Mouse (Mus musculus): ENCODE measurements around the gene Cdcp1. TPM values are rescaled to one million over a fixed set of nuclear protein-coding genes. Genes with fewer than 3 reads are reported as not detected.

Gene Cdcp1
- total and polyA plus RNA-seq, 2 experiments: 3.1 to 4.0 TPM

DNA sequence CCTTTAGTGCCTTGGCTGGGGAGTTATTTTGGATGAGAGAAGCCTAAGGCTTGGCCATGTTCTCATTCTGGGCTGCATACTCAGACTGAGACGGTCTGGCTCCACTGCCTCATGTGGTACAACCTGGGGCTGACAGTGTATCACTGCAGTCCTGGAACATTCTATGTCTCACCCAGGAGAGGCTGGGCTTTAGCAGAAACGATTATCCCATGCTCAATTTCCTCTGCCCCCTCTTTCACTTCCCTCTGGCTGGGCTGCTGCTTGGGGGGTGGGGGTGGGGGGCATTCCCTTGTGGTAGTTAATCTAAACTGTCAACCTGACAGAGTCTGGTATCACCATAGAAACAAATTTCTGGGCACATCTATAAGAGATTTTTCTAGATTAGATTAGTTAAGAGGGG is 30.3 kb downstream of the Cdcp1 start:
- WGBS: 65% methylated on average over 2 of the region's 2 CpGs
- Histone ChIP-seq H3K4me3 (ENCODE audit: insufficient read depth, low read depth, low read length) (no peak overlapping the region), H3K9ac (ENCODE audit: low read depth, low read length) (no peak overlapping the region), H3K79me2 (ENCODE audit: control insufficient read depth, insufficient read depth, low read length) (no peaks in the 10 kb centered on the region), H3K36me3 (ENCODE audit: control insufficient read depth, insufficient read depth, low read length) (peaks cover 2% of the 10 kb centered on the region; the same call in 1 of the 2 replicates), H3K4me1 (ENCODE audit: control insufficient read depth, insufficient read depth, low read length) (no peaks in the 10 kb centered on the region), H3K27me3 (ENCODE audit: control insufficient read depth, insufficient read depth, low read length) (no peaks in the 10 kb centered on the region), H3K27ac (replicated peaks; ENCODE audit: insufficient read depth, low read depth, low read length) (no peak overlapping the region)
- DNase-seq (ENCODE audit: extremely low read depth, low read depth, low spot score): no peak
- no peak for TF ChIP-seq POLR2A (IDR thresholded peaks at IDR 0.05; ENCODE audit: extremely low read depth, insufficient read depth, low read length)
- no peak for TF ChIP-seq CTCF (IDR thresholded peaks at IDR 0.05; ENCODE audit: low read depth, low read length)

DNA sequence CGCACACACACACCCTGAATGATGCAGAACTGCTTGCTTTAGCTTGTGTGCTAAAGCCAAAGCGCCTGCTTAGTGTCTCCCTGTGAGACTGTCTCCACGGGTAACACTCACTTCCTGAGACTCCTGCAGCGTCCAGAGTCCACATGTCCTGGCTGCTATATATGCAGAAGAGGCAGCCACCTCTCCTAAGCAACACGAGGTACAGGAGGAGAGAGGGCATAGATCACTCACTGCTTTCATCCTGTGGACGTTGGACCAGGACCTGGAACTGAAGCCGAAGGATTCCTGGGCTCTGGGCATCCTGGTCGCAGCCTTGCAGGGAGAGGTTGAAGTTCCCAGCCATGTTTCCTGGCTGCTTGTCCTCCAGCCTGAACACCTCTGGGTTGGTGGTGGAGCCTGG is 32.6 kb downstream of the Cdcp1 start:
- Histone ChIP-seq H3K27ac (replicated peaks; ENCODE audit: insufficient read depth, low read depth, low read length) (no peak overlapping the region), H3K4me1 (ENCODE audit: control insufficient read depth, insufficient read depth, low read length) (no peaks in the 10 kb centered on the region), H3K4me3 (ENCODE audit: insufficient read depth, low read depth, low read length) (no peak overlapping the region), H3K36me3 (ENCODE audit: control insufficient read depth, insufficient read depth, low read length) (peaks cover 2% of the 10 kb centered on the region; the same call in 1 of the 2 replicates), H3K9ac (ENCODE audit: low read depth, low read length) (no peak overlapping the region), H3K27me3 (ENCODE audit: control insufficient read depth, insufficient read depth, low read length) (no peaks in the 10 kb centered on the region), H3K79me2 (ENCODE audit: control insufficient read depth, insufficient read depth, low read length) (no peaks in the 10 kb centered on the region)
- no peak for DNase-seq (ENCODE audit: extremely low read depth, low read depth, low spot score)
- TF ChIP-seq CTCF (IDR thresholded peaks at IDR 0.05; ENCODE audit: low read depth, low read length): no peak
- no peak for TF ChIP-seq POLR2A (IDR thresholded peaks at IDR 0.05; ENCODE audit: extremely low read depth, insufficient read depth, low read length)
- WGBS: 57% methylated on average over 8 of the region's 8 CpGs

DNA sequence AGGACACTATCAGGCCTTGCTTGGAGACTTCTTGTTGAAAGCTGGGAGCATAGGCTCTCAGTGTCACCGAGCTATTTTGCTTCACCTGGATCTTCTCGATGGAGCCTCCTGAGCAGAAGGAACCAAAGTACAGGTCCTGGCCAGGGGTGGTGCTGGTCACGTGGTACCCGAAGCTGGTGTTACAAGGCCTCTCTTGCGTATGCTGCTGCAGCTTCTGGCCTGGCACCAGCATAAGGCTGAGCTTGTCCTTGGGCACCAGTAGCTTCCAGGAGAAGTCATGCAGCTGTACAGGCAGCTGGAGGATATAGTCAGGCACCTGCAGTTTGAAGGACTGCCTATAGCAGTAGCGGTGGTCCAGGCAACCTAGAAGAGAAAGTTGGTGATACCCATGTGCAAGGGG is 35.8 kb downstream of the Cdcp1 start:
- no peaks in the 10 kb centered on the region for H3K27me3 ChIP-seq (ENCODE audit: control insufficient read depth, insufficient read depth, low read length)
- DNase-seq (ENCODE audit: extremely low read depth, low read depth, low spot score): peak; percentile 18
- H3K79me2 ChIP-seq (ENCODE audit: control insufficient read depth, insufficient read depth, low read length): no peaks in the 10 kb centered on the region
- no peak overlapping the region for H3K27ac ChIP-seq (replicated peaks; ENCODE audit: insufficient read depth, low read depth, low read length)
- no peaks in the 10 kb centered on the region for H3K4me1 ChIP-seq (ENCODE audit: control insufficient read depth, insufficient read depth, low read length)
- TF ChIP-seq POLR2A (IDR thresholded peaks at IDR 0.05; ENCODE audit: extremely low read depth, insufficient read depth, low read length) (no peak), CTCF (IDR thresholded peaks at IDR 0.05; ENCODE audit: low read depth, low read length) (no peak)
- H3K4me3 ChIP-seq (ENCODE audit: insufficient read depth, low read depth, low read length): no peak overlapping the region
- peaks cover 6% of the 10 kb centered on the region; the same call in 1 of the 2 replicates for H3K36me3 ChIP-seq (ENCODE audit: control insufficient read depth, insufficient read depth, low read length)
- no peak overlapping the region for H3K9ac ChIP-seq (ENCODE audit: low read depth, low read length)
- WGBS: 96% methylated on average over 6 of the region's 6 CpGs

DNA sequence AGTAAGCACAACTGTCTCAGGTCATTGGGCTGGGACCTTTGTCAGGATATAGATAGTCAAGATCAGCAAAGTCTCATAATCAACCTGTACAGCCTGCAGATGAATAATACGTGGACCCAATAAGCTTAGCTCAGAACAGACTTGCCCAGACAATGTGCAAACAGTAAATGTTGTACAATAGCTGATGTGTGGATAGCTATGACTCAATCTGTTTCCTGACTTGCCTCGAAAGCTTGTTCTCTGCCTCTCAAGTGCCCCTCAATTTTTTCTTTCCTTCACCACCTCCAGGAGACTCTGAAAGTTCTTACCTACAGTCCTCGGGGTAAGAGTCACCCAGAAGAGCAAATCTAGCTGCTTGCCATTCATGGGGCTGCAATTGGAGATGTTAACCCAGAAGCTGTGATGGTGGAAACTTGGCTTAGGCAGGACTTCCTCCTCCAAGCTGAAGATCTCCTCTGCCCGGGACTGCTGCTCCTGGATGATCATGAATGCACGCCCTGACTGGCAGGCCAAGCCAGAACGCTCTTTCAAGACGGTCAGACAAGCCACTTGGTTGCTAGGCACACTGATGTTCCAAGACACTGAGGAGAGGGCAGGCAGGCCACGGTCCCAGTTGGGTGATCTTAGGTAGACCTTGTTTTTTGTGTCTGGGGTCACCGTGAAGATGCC is 38.3 kb downstream of the Cdcp1 start:
- H3K4me1 ChIP-seq (ENCODE audit: control insufficient read depth, insufficient read depth, low read length): no peaks in the 10 kb centered on the region
- H3K27ac ChIP-seq (replicated peaks; ENCODE audit: insufficient read depth, low read depth, low read length): no peak overlapping the region
- H3K27me3 ChIP-seq (ENCODE audit: control insufficient read depth, insufficient read depth, low read length): no peaks in the 10 kb centered on the region
- 89% methylated on average over 9 of the region's 9 CpGs for WGBS
- no peak for DNase-seq (ENCODE audit: extremely low read depth, low read depth, low spot score)
- H3K36me3 ChIP-seq (ENCODE audit: control insufficient read depth, insufficient read depth, low read length): peaks cover 6% of the 10 kb centered on the region; the same call in 1 of the 2 replicates
- TF ChIP-seq POLR2A (IDR thresholded peaks at IDR 0.05; ENCODE audit: extremely low read depth, insufficient read depth, low read length) (no peak), CTCF (IDR thresholded peaks at IDR 0.05; ENCODE audit: low read depth, low read length) (no peak)
- H3K4me3 ChIP-seq (ENCODE audit: insufficient read depth, low read depth, low read length): no peak overlapping the region
- H3K79me2 ChIP-seq (ENCODE audit: control insufficient read depth, insufficient read depth, low read length): no peaks in the 10 kb centered on the region
- no peak overlapping the region for H3K9ac ChIP-seq (ENCODE audit: low read depth, low read length)

DNA sequence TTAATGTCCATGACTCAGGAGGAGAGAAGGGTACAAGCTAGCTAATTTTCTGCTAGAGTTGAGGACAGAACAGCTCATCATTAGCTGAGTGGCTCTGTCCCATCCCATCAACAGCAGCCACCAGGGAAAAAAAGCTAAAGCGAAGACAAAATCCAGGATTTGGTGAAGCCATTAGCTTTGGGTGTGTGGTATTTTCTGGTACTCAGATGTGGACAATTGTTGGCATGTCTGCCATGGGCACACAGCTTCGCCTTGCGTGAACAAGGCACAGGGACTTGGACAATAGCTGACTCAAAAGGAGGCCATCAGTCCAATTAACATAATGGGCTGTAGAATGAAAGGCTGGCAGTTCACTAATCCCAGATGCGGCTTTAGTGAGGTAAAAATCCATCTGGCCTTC is 41.5 kb downstream of the Cdcp1 start:
- Histone ChIP-seq H3K9ac (ENCODE audit: low read depth, low read length) (no peak overlapping the region), H3K4me3 (ENCODE audit: insufficient read depth, low read depth, low read length) (no peak overlapping the region), H3K79me2 (ENCODE audit: control insufficient read depth, insufficient read depth, low read length) (no peaks in the 10 kb centered on the region), H3K4me1 (ENCODE audit: control insufficient read depth, insufficient read depth, low read length) (no peaks in the 10 kb centered on the region), H3K27me3 (ENCODE audit: control insufficient read depth, insufficient read depth, low read length) (no peaks in the 10 kb centered on the region), H3K27ac (replicated peaks; ENCODE audit: insufficient read depth, low read depth, low read length) (no peak overlapping the region), H3K36me3 (ENCODE audit: control insufficient read depth, insufficient read depth, low read length) (peaks cover 6% of the 10 kb centered on the region; the same call in 1 of the 2 replicates)
- 96% methylated on average over 4 of the region's 4 CpGs for WGBS
- TF ChIP-seq POLR2A (IDR thresholded peaks at IDR 0.05; ENCODE audit: extremely low read depth, insufficient read depth, low read length) (no peak), CTCF (IDR thresholded peaks at IDR 0.05; ENCODE audit: low read depth, low read length) (no peak)
- DNase-seq (ENCODE audit: extremely low read depth, low read depth, low spot score): no peak

DNA sequence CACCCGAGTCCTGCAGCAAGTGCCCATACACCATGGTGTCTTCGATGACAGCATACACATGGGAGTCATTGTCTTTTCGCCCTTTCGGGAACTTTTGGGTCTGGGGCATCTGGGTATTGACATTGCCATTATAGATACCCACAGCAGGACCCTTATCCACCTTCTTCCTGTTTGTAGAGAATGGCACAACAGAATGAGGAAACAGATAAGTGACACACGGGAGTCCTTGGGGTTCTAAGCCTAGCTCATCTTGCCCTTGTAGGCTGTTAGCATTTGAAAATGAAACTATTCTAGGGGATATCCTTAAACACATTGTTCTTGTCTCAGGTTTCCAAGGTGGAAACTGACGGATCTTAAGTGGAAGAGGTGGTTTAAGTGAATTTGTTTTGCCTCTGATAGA is 42.1 kb downstream of the Cdcp1 start:
- Histone ChIP-seq H3K27me3 (ENCODE audit: control insufficient read depth, insufficient read depth, low read length) (no peaks in the 10 kb centered on the region), H3K4me1 (ENCODE audit: control insufficient read depth, insufficient read depth, low read length) (no peaks in the 10 kb centered on the region), H3K36me3 (ENCODE audit: control insufficient read depth, insufficient read depth, low read length) (peaks cover 6% of the 10 kb centered on the region; the same call in 1 of the 2 replicates), H3K27ac (replicated peaks; ENCODE audit: insufficient read depth, low read depth, low read length) (no peak overlapping the region), H3K9ac (ENCODE audit: low read depth, low read length) (no peak overlapping the region), H3K4me3 (ENCODE audit: insufficient read depth, low read depth, low read length) (no peak overlapping the region), H3K79me2 (ENCODE audit: control insufficient read depth, insufficient read depth, low read length) (no peaks in the 10 kb centered on the region)
- DNase-seq (ENCODE audit: extremely low read depth, low read depth, low spot score): no peak
- 88% methylated on average over 6 of the region's 6 CpGs for WGBS
- TF ChIP-seq POLR2A (IDR thresholded peaks at IDR 0.05; ENCODE audit: extremely low read depth, insufficient read depth, low read length) (no peak), CTCF (IDR thresholded peaks at IDR 0.05; ENCODE audit: low read depth, low read length) (no peak)

Measured in liver, adult 2 months (tissue).